28 mouse cellular contexts compared by ENCODE assay signal in the genomic region with DNA sequence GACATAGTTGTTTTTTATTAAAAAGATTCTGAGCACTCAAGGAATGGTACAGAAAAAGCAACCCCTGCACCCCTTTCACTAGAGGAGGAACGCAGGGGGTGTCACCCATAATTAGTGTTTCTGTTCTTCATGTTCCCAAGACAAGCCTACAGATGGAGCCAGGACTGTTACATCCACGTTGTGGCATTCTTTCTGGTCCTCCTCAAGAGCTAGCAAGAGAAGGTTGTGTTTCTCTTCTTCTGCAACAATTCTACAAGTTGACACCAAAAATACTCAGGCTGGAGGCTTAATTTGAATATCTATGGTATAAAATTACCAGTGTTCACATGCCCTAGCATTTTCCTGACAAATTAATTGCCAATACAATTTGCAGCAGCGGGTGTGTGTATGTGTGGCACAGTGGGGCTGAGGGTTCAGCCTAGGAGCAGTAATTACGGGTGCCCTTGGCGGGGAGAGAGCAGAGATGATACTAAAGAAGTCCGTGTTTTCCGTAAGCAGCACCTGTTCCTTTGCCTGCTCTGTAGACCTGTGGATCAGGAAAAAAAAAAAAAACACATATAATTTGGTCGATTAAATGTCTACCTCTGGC.
DNase-seq lines count a peak whose midpoint lies in the region; ATAC-seq and TF ChIP-seq lines count a peak whose summit lies in the region.
"Had no signal": no experiment of that assay in that cellular context is flagged by ENCODE, and none has a peak within 500 bp of the region (broad histone marks: within the 10 kb centered on the region; RNA-seq: fewer than 3 reads in every experiment).

No protein-coding gene starts in this region.

- H3K4me2 ChIP-seq in forebrain, embryonic 13.5 days: no peak overlapping the region
- H3K4me2 ChIP-seq in forebrain, postnatal 0 days (ENCODE audit: low read depth): no peak overlapping the region
- H3K4me2 ChIP-seq in intestine, embryonic 15.5 days (replicated peaks): no peak overlapping the region
- H3K4me2 ChIP-seq: embryonic facial prominence, embryonic 13.5 days; heart, embryonic 13.5 days; hindbrain, embryonic 12.5 days; hindbrain, embryonic 15.5 days had no signal

- no peak overlapping the region for H3K27ac ChIP-seq in forebrain, embryonic 13.5 days
- no peak overlapping the region for H3K27ac ChIP-seq in forebrain, embryonic 10.5 days
- H3K27ac ChIP-seq in forebrain, postnatal 0 days (ENCODE audit: low read depth, low read length): no peak overlapping the region
- no peak overlapping the region for H3K27ac ChIP-seq in intestine, embryonic 15.5 days
- H3K27ac ChIP-seq: embryonic facial prominence, embryonic 10.5 days; embryonic facial prominence, embryonic 13.5 days; heart, adult 2 months; heart, embryonic 10.5 days; heart, embryonic 13.5 days; hindbrain, embryonic 12.5 days; hindbrain, embryonic 15.5 days had no signal

- no peaks in the 10 kb centered on the region for H3K4me1 ChIP-seq in forebrain, embryonic 13.5 days
- no peaks in the 10 kb centered on the region for H3K4me1 ChIP-seq in forebrain, embryonic 10.5 days
- H3K4me1 ChIP-seq in forebrain, postnatal 0 days (ENCODE audit: insufficient read depth): no peaks in the 10 kb centered on the region
- H3K4me1 ChIP-seq in intestine, embryonic 15.5 days (replicated peaks): no peaks in the 10 kb centered on the region
- H3K4me1 ChIP-seq: embryonic facial prominence, embryonic 10.5 days; embryonic facial prominence, embryonic 13.5 days; heart, embryonic 10.5 days; heart, embryonic 13.5 days; hindbrain, embryonic 12.5 days; hindbrain, embryonic 15.5 days had no signal

- no peak overlapping the region for H3K9ac ChIP-seq in forebrain, embryonic 13.5 days
- H3K9ac ChIP-seq in forebrain, postnatal 0 days: no peak overlapping the region
- no peak overlapping the region for H3K9ac ChIP-seq in intestine, embryonic 15.5 days
- H3K9ac ChIP-seq: embryonic facial prominence, embryonic 13.5 days; heart, embryonic 13.5 days; hindbrain, embryonic 12.5 days; hindbrain, embryonic 15.5 days had no signal

- no peaks in the 10 kb centered on the region for H3K27me3 ChIP-seq in forebrain, embryonic 13.5 days
- H3K27me3 ChIP-seq in forebrain, embryonic 10.5 days (ENCODE audit: poor library complexity, severe bottlenecking): no peaks in the 10 kb centered on the region
- no peaks in the 10 kb centered on the region for H3K27me3 ChIP-seq in forebrain, postnatal 0 days (ENCODE audit: insufficient read depth, low read length)
- no peaks in the 10 kb centered on the region for H3K27me3 ChIP-seq in intestine, embryonic 15.5 days (replicated peaks)
- H3K27me3 ChIP-seq: embryonic facial prominence, embryonic 13.5 days; heart, embryonic 13.5 days; hindbrain, embryonic 12.5 days; hindbrain, embryonic 15.5 days had no signal

- DNase-seq in forebrain, embryonic 10.5 days (ENCODE audit: extremely low spot score, low spot score): no peak
- peak; percentile 2 for DNase-seq in left cerebral cortex, adult 11 months (ENCODE audit: low spot score)
- DNase-seq in left cerebral cortex, postnatal 4 days: no peak
- peak; percentile 10 for DNase-seq in forebrain, postnatal 0 days
- no peak for DNase-seq in retina, embryonic 14.5 days (ENCODE audit: low spot score)
- DNase-seq in gastrocnemius, postnatal 10 days: no peak
- DNase-seq: adrenal gland, adult 8-10 months; adrenal gland, postnatal 25 days; cerebellum, adult 11-12 months; cerebellum, adult 8-10 months; cerebellum, postnatal 10 days; cerebellum, postnatal 36 days; embryo, embryonic 11 days; gastrocnemius, postnatal 36 days; heart, adult 2 months; heart, postnatal 14 days; heart, postnatal 4 days; kidney, adult 18-20 months had no signal

- no peak overlapping the region for H3K4me3 ChIP-seq in forebrain, embryonic 13.5 days
- H3K4me3 ChIP-seq in forebrain, embryonic 10.5 days: no peak overlapping the region
- H3K4me3 ChIP-seq in forebrain, postnatal 0 days (ENCODE audit: low read depth, low read length): no peak overlapping the region
- no peak overlapping the region for H3K4me3 ChIP-seq in intestine, embryonic 15.5 days (replicated peaks)
- H3K4me3 ChIP-seq: embryonic facial prominence, embryonic 10.5 days; embryonic facial prominence, embryonic 13.5 days; erythroblast, embryonic 14.5 days; heart, adult 2 months; heart, embryonic 10.5 days; heart, embryonic 13.5 days; hindbrain, embryonic 12.5 days; hindbrain, embryonic 15.5 days had no signal

- no peaks in the 10 kb centered on the region for H3K36me3 ChIP-seq in forebrain, embryonic 13.5 days (ENCODE audit: poor library complexity, severe bottlenecking)
- H3K36me3 ChIP-seq in forebrain, embryonic 10.5 days (replicated peaks): no peaks in the 10 kb centered on the region
- no peaks in the 10 kb centered on the region for H3K36me3 ChIP-seq in forebrain, postnatal 0 days (ENCODE audit: insufficient read depth)
- no peaks in the 10 kb centered on the region for H3K36me3 ChIP-seq in intestine, embryonic 15.5 days
- H3K36me3 ChIP-seq: embryonic facial prominence, embryonic 10.5 days; embryonic facial prominence, embryonic 13.5 days; heart, embryonic 10.5 days; heart, embryonic 13.5 days; hindbrain, embryonic 12.5 days; hindbrain, embryonic 15.5 days had no signal

- TF ChIP-seq CTCF in forebrain, postnatal 0 days (IDR thresholded peaks at IDR 0.05; ENCODE audit: low read depth): no peak

- WGBS in forebrain, embryonic 13.5 days: 70% methylated on average over 8 of the region's 8 CpGs
- WGBS in forebrain, embryonic 10.5 days: 83% methylated on average over 8 of the region's 8 CpGs
- 67% methylated on average over 8 of the region's 8 CpGs for WGBS in forebrain, postnatal 0 days
- WGBS in intestine, embryonic 15.5 days: 74% methylated on average over 8 of the region's 8 CpGs

- intact Hi-C loops in left cerebral cortex, postnatal 4 days (cut with DNase I): no loop called here

- ATAC-seq in forebrain, embryonic 13.5 days: 0 out of 2 replicates have a peak, but pooled peaks have one; percentile 41
- ATAC-seq in forebrain, postnatal 0 days: peak; percentile 73; the same call in 1 of the 2 replicates
- ATAC-seq in intestine, embryonic 15.5 days: no peak
- ATAC-seq: activated CD4-positive, CD25-positive, alpha-beta regulatory T cell, adult 4 months had no signal

- no peaks in the 10 kb centered on the region for H3K9me3 ChIP-seq in forebrain, embryonic 13.5 days (replicated peaks)
- H3K9me3 ChIP-seq in forebrain, embryonic 10.5 days: no peaks in the 10 kb centered on the region
- no peaks in the 10 kb centered on the region for H3K9me3 ChIP-seq in forebrain, postnatal 0 days (ENCODE audit: low read length)
- no peaks in the 10 kb centered on the region for H3K9me3 ChIP-seq in intestine, embryonic 15.5 days
- H3K9me3 ChIP-seq: embryonic facial prominence, embryonic 10.5 days; embryonic facial prominence, embryonic 13.5 days; heart, embryonic 10.5 days; heart, embryonic 13.5 days; hindbrain, embryonic 12.5 days; hindbrain, embryonic 15.5 days had no signal

Comparison
In these comparisons a context has a peak if more than half of its experiments do, and no peak if none do; other contexts are left out.
1. DNase-seq: peak in left cerebral cortex, adult 11 months (single experiment) and forebrain, postnatal 0 days (single experiment); none in forebrain, embryonic 10.5 days (single experiment), left cerebral cortex, postnatal 4 days (single experiment), retina, embryonic 14.5 days (single experiment) and gastrocnemius, postnatal 10 days (single experiment).